Mouse (Mus musculus): ENCODE data around the gene Zbtb4. TPM values are rescaled to one million over a fixed set of nuclear protein-coding genes. Genes with fewer than 3 reads are reported as not detected.

Zbtb4 gene
- total RNA-seq, 4 experiments from 2014 or later, result 73.0 to 121 (median 97.6) TPM

GRCm38 (mm10) chr11:69766126-69766609, 456 bp downstream of the Zbtb4 start:
- peak; percentile 66 for DNase-seq

- DNase-seq, result no peak
Measured at GRCm38 (mm10) chr11:69766872-69767624, 1.3 kb downstream of the Zbtb4 start.

GRCm38 (mm10) chr11:69767625-69767909, 1.9 kb downstream of the Zbtb4 start:
- DNase-seq, result no peak

- no peak for DNase-seq
Measured at GRCm38 (mm10) chr11:69774961-69775360, 9.2 kb downstream of the Zbtb4 start.

DNA sequence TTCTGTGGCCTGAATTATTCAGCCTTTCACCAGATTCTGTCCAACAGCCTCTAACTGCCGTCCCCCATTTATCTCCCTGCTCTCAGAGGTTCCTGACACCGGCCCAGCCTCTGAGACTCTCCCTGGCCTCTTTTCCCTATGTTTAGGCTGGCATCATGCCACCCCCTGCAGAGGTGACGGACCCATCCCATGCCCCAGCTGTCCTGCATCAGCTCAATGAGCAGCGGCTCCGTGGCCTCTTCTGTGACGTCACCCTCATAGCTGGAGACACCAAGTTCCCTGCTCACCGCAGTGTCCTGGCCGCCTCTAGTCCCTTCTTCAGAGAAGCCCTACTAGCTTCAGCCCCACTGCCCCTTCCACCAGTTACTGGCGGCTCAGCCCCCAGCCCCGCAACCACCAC, 10.0 kb downstream of the Zbtb4 start:
- no peak for DNase-seq

DNA sequence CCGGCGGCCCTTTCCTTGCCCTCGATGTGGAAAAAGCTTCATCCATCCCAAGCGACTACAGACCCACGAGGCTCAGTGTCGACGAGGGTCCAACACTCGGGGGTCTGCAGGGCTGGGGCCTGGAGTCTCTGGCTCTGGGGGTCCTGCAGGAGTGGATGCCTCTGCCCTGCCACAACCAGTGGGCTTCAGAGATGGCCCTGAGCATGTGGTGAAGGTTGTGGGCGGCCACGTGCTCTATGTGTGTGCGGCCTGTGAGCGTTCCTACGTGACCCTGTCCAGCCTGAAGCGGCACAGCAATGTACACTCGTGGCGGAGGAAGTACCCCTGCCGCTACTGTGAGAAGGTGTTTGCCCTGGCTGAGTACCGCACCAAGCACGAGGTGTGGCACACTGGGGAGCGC, 10.8 kb downstream of the Zbtb4 start:
- DNase-seq, result no peak

GRCm38 (mm10) chr11:69777504-69778257, 12.0 kb downstream of the Zbtb4 start:
- DNase-seq, result no peak

DNA sequence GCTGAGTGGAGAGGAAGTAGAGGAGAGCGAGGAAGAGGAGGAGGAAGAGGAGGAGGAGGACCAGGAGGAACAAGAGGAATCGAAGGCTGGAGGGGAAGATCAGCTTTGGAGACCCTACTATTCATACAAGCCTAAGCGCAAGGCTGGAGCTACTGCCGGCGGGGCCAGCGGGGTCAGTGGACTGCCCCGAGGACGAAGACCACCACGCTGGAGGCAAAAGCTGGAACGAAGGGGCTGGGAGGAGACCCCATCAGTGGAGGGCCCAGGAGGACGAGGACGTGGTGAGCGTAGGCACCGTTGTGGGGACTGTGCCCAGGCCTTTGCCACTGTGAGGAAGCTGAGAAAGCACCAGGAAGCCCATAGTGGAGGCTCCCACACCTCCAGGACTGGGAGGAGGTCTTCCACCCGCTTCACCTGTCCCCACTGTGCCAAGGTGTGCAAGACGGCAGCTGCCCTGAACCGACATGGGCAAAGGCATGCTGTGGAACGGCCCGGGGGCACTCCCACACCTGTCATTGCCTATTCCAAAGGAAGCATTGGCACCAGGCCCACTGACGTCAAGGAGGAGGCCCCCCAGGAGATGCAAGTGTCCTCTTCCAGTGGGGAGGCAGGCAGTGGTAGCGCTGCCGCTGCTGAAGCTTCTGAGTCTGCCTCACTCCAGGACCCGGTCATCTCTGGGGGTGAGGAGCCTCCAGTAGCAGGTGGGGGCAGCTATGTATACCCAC, 12.7 kb downstream of the Zbtb4 start:
- DNase-seq, result no peak

- no peak for DNase-seq
Measured at GRCm38 (mm10) chr11:69778985-69779384, 13.3 kb downstream of the Zbtb4 start.

- no peak for DNase-seq
Measured at GRCm38 (mm10) chr11:69781828-69782227, 16.1 kb downstream of the Zbtb4 start.

- DNase-seq, result no peak
Measured at GRCm38 (mm10) chr11:69784793-69785272, 19.1 kb downstream of the Zbtb4 start.

DNA sequence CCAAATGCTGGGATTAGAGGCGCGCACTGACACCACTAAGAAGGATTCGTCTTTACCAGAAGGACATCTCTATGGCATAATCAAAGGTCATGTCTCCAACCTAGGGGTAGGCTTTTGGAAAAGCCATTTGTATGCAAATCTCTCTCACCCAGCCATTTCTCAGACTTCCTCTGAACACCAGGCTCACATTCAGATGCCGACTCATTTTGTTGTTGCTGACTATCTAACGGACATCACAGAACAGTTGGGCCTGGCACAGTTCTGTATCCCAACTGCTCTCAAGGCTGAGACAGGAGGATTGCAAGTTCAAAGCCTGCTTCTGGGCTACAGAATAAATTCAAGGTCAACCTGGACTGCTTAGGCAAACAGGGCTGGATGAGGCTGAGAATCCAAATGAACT, 21.6 kb downstream of the Zbtb4 start:
- no peak for DNase-seq

GRCm38 (mm10) chr11:69789431-69789830, 23.7 kb downstream of the Zbtb4 start:
- no peak for DNase-seq

GRCm38 (mm10) chr11:69791420-69791819, 25.7 kb downstream of the Zbtb4 start:
- DNase-seq, result no peak

DNA sequence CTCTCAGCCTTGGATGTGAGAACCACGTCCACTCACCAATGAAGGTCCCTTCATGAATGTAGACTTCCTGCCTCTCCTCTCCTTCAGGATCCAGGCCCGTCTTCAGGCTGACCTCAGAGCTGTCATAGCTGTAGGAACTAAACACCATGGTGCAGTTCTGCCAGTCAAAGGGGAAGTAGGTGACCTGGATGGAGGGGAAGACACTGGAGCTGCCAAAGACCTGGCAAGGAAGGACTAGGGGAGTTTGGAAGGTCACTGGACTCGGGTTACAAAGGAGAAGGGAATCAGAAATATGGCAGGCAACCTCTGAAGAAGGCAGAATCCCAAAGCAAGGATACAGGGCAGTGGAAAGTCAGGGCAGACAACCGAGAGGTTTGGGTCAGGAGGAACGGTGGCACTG, 27.7 kb downstream of the Zbtb4 start:
- no peak for DNase-seq

- DNase-seq, result peak; percentile 96
Measured at GRCm38 (mm10) chr11:69795168-69795982, 29.7 kb downstream of the Zbtb4 start, which contains the start of gene Chrnb1. Chrnb1 (minus strand) TSS chr11:69795943.

- DNase-seq, result no peak
Measured at GRCm38 (mm10) chr11:69795983-69796435, 30.3 kb downstream of the Zbtb4 start.

DNA sequence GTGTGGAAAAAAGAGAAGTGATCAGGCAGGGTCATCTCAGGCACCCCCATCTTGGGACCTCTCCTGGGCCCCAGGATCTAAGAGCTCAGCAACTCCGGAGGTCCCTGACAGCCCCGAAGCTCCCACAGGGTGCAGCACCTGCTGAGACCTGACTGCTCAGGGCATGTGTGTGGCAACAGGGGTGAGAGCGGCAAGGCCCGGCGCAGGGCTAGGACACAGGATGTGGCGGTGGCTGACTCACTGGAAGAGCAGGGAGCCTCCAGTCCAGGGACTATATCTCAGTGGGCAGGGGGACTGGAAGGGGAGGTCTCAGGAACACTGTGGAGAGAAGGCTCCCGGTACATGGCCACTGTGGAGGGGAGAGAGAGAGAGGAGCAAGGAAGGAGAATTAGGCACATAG, 32.2 kb downstream of the Zbtb4 start:
- DNase-seq, result no peak

DNA sequence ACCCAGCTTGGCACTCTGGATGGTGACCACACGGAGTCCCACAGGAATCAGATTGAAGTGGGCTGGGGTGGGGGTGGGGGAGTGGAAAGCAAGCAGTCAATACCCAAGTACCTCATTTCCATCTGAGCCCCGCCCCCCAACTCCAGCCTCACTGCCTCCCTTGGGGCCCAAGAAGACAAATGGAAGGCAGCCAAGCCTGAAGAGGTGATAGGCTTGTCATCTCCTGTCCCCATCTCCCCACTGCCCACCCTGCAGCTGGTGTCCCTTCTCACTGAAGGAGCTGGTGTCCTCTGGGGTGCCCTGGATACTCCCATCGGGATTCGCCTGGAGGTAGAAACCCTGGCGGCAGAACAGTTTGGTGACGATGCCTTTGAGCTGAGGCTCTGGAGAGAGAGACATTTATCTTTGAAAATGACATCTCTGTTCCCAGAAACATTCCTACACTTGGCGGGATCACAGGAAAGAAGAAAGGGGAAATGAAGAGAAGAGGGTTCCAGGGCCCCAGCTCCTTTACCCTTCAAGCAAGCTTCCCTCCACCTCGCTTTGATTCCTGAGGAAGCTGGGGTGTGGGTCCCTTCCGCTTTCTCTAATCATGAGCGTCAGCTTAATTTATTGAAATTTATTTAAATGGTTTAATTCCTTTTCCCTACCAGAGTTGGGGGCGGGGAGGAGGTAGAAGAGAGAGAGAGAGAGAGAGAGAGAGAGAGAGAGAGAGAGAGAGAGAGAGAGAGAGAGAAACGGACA, 33.9 kb downstream of the Zbtb4 start:
- no peak for DNase-seq

GRCm38 (mm10) chr11:69800138-69800391, 34.4 kb downstream of the Zbtb4 start:
- no peak for DNase-seq

- no peak for DNase-seq
Measured at GRCm38 (mm10) chr11:69800392-69801197, 34.9 kb downstream of the Zbtb4 start.
